Mouse (Mus musculus) cerebellum, adult 9-11 months (tissue): Measurements from ENCODE around the gene Ier5.
A peak's percentile ranks its signal among the peaks of the same experiment; 100 is the strongest.

Experiments
- DNase-seq: peaks from one replicate; pipeline ENCODE4 v3.0.0; 2022

Gene Ier5

GRCm38 (mm10) chr1:155075856-155076255, 23.6 kb downstream of the Ier5 start:
- no peak for DNase-seq

- DNase-seq = no peak
Observed at GRCm38 (mm10) chr1:155074856-155075255, 24.6 kb downstream of the Ier5 start.

- no peak for DNase-seq
Observed at GRCm38 (mm10) chr1:155073905-155074304, 25.5 kb downstream of the Ier5 start.

GRCm38 (mm10) chr1:155073133-155073532, 26.3 kb downstream of the Ier5 start:
- no peak for DNase-seq

GRCm38 (mm10) chr1:155071287-155071876, 28.1 kb downstream of the Ier5 start:
- DNase-seq = no peak

GRCm38 (mm10) chr1:155070561-155071286, 28.7 kb downstream of the Ier5 start:
- no peak for DNase-seq

GRCm38 (mm10) chr1:155069696-155070095, 29.7 kb downstream of the Ier5 start:
- DNase-seq = no peak

GRCm38 (mm10) chr1:155066196-155066595, 33.2 kb downstream of the Ier5 start:
- no peak for DNase-seq

- DNase-seq = no peak
Observed at GRCm38 (mm10) chr1:155065068-155065701, 34.3 kb downstream of the Ier5 start.

- DNase-seq = no peak
Observed at GRCm38 (mm10) chr1:155064649-155065048, 34.8 kb downstream of the Ier5 start.

GRCm38 (mm10) chr1:155064111-155064510, 35.3 kb downstream of the Ier5 start:
- DNase-seq = no peak

GRCm38 (mm10) chr1:155062963-155063362, 36.5 kb downstream of the Ier5 start:
- DNase-seq = peak; percentile 91

- no peak for DNase-seq
Observed at GRCm38 (mm10) chr1:155062057-155062456, 37.4 kb downstream of the Ier5 start.

GRCm38 (mm10) chr1:155060832-155061801, 38.3 kb downstream of the Ier5 start:
- DNase-seq = no peak

GRCm38 (mm10) chr1:155060261-155060660, 39.2 kb downstream of the Ier5 start:
- DNase-seq = peak; percentile 39

GRCm38 (mm10) chr1:155059505-155059904, 39.9 kb downstream of the Ier5 start:
- DNase-seq = no peak

GRCm38 (mm10) chr1:155058099-155059012, 41.1 kb downstream of the Ier5 start:
- DNase-seq = no peak

GRCm38 (mm10) chr1:155056166-155056565, 43.3 kb downstream of the Ier5 start:
- DNase-seq = no peak

- DNase-seq = no peak
Observed at GRCm38 (mm10) chr1:155055041-155055440, 44.4 kb downstream of the Ier5 start.

GRCm38 (mm10) chr1:155054366-155054965, 45.0 kb downstream of the Ier5 start:
- no peak for DNase-seq

GRCm38 (mm10) chr1:155053296-155053695, 46.1 kb downstream of the Ier5 start:
- no peak for DNase-seq
